Mouse (Mus musculus): Measurements from ENCODE around the gene Ehd4.

DNA sequence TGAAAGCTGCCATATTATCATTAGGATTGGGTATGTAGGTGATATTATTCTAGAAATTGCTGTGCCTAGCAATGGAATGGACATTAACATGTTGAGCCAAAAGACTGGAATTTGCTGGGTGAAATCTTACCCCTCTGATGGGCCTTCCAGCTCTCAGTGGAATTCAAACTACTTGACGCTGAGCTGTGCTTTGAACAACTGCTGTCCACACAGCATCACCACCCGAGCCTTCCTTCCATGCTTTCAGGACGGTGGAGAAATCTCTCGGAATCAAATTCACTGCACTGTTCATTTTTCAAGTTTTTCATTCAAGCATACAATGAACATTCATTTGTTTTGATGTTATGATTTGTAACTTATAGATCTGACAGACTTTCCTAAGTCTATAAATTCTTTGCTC lies 10.0 kb downstream of the Ehd4 start:
- TF ChIP-seq POLR2A (IDR thresholded peaks at IDR 0.05; ENCODE audit: low read depth, low read length), result no peak
- no peak for TF ChIP-seq CTCF (IDR thresholded peaks at IDR 0.05; ENCODE audit: borderline replicate concordance, insufficient read depth, low read length)

Data from embryonic fibroblast, embryonic 13.5 days (primary cell).